Mouse (Mus musculus) CH12.LX (cell line): ENCODE results near the gene Srd5a1. TPM values are rescaled to one million over a fixed set of nuclear protein-coding genes. Genes with fewer than 3 reads are reported as not detected.

Source experiments
- DNase-seq: peaks from one replicate; pipeline ENCODE4 v3.0.0-alpha.2; 2013; ENCODE audit errors: extremely low read depth
- H3K27ac ChIP-seq: 2 replicates; pipeline ENCODE4 v1.5.1; 2012; ENCODE audit warnings: low read depth, mild to moderate bottlenecking, control low read depth, moderate library complexity; ENCODE audit not compliant: insufficient read depth
- H3K27me3 ChIP-seq: replicated peaks from 2 replicates; pipeline ENCODE3; 2012; ENCODE audit warnings: inconsistent platforms
- H3K36me3 ChIP-seq, 2 experiments: replicated peaks in 1 of 2; 2 replicates each; pipeline versions ENCODE3 to v1.6.1; 2012; ENCODE audit warnings: inconsistent platforms in 1 of 2, low read length in 1 of 2, mild to moderate bottlenecking in 1 of 2, mixed read lengths in 1 of 2, moderate library complexity in 1 of 2; ENCODE audit not compliant: control insufficient read depth in 1 of 2, insufficient read depth in 1 of 2
- H3K4me1 ChIP-seq, 2 experiments: 2 replicates each; pipeline ENCODE4 v1.6.1; 2012; ENCODE audit warnings: inconsistent platforms in 1 of 2, moderate library complexity in 1 of 2; ENCODE audit not compliant: insufficient read depth in 2 of 2, control insufficient read depth in 1 of 2
- H3K4me2 ChIP-seq: 2 replicates; pipeline ENCODE4 v1.6.1; 2012; ENCODE audit warnings: low read depth, mild to moderate bottlenecking, control low read depth; ENCODE audit not compliant: poor library complexity, insufficient read depth, severe bottlenecking
- H3K4me3 ChIP-seq, 3 experiments: fragments of 150-350 bp in 1 of 3; sonication (generic) in 1 of 3; replicated peaks in 1 of 3; 2 replicates each; pipeline versions ENCODE3 to v1.5.1; 2011 to 2012; ENCODE audit warnings: low read depth in 2 of 3, low read length in 2 of 3, mild to moderate bottlenecking in 2 of 3, moderate library complexity in 2 of 3, control low read depth in 1 of 3, improper control_type of control experiment in 1 of 3, inconsistent platforms in 1 of 3, mixed read lengths in 1 of 3; ENCODE audit not compliant: poor library complexity in 1 of 3
- H3K79me2 ChIP-seq: replicated peaks from 2 replicates; pipeline ENCODE4 v1.6.1; 2012; ENCODE audit warnings: mild to moderate bottlenecking, moderate library complexity; ENCODE audit not compliant: control insufficient read depth, poor library complexity, insufficient read depth, severe bottlenecking; ENCODE audit errors: extremely low read depth
- H3K9ac ChIP-seq: 2 replicates; pipeline ENCODE4 v1.6.1; 2012; ENCODE audit warnings: low read depth, mild to moderate bottlenecking, control low read depth, moderate library complexity; ENCODE audit not compliant: insufficient read depth
- H3K9me3 ChIP-seq: replicated peaks from 2 replicates; pipeline ENCODE3; 2012; ENCODE audit warnings: low read length, inconsistent platforms, mixed read lengths
- BHLHE40 ChIP-seq: IDR thresholded peaks from 2 replicates; pipeline ENCODE4 v1.6.1; 2011; ENCODE audit warnings: mild to moderate bottlenecking, low read depth, low read length, improper control_type of control experiment
- CHD1 ChIP-seq: IDR thresholded peaks from 2 replicates; pipeline ENCODE4 v1.6.1; 2012; ENCODE audit warnings: low read depth, low read length, improper control_type of control experiment, inconsistent platforms
- CTCF ChIP-seq, 2 experiments: IDR thresholded peaks in 1 of 2; conservative IDR thresholded peaks in 1 of 2; 2 replicates each; pipeline ENCODE4 v1.5.1; 2011 to 2012; ENCODE audit warnings: low read depth in 2 of 2, low read length in 2 of 2, improper control_type of control experiment in 1 of 2, inconsistent platforms in 1 of 2, mild to moderate bottlenecking in 1 of 2, moderate library complexity in 1 of 2
- E2F4 ChIP-seq: IDR thresholded peaks from 2 replicates; pipeline ENCODE4 v1.6.1; 2011; ENCODE audit warnings: low read depth, low read length, improper control_type of control experiment; ENCODE audit not compliant: insufficient replicate concordance
- ELF1 ChIP-seq: IDR thresholded peaks from 2 replicates; pipeline ENCODE4 v1.6.1; 2014; ENCODE audit warnings: low read depth, mild to moderate bottlenecking, inconsistent platforms, low read length, improper control_type of control experiment
- EP300 ChIP-seq: IDR thresholded peaks from 2 replicates; pipeline ENCODE4 v1.6.1; 2011; ENCODE audit warnings: low read length, improper control_type of control experiment
- ETS1 ChIP-seq: conservative IDR thresholded peaks from 2 replicates; pipeline ENCODE4 v1.6.1; 2012; ENCODE audit warnings: low read depth, mild to moderate bottlenecking, inconsistent platforms, low read length, improper control_type of control experiment, moderate library complexity
- KAT2A ChIP-seq: IDR thresholded peaks from 2 replicates; pipeline ENCODE4 v1.6.1; 2012; ENCODE audit warnings: low read length, improper control_type of control experiment, inconsistent platforms; ENCODE audit not compliant: insufficient replicate concordance
- MAFK ChIP-seq: IDR thresholded peaks from 2 replicates; pipeline ENCODE4 v1.6.1; 2011; ENCODE audit warnings: low read length, improper control_type of control experiment; ENCODE audit not compliant: insufficient replicate concordance
- MAZ ChIP-seq: IDR thresholded peaks from 2 replicates; pipeline ENCODE4 v1.6.1; 2012; ENCODE audit warnings: low read depth, mild to moderate bottlenecking, inconsistent platforms, low read length, improper control_type of control experiment, moderate library complexity
- MXI1 ChIP-seq: IDR thresholded peaks from 2 replicates; pipeline ENCODE4 v1.6.1; 2011; ENCODE audit warnings: mild to moderate bottlenecking, low read depth, low read length, improper control_type of control experiment
- MYC ChIP-seq: IDR thresholded peaks from 2 replicates; pipeline ENCODE4 v1.6.1; 2011; ENCODE audit warnings: low read depth, mild to moderate bottlenecking, improper control_type of control experiment, low read length
- NELFE ChIP-seq: IDR thresholded peaks from 2 replicates; pipeline ENCODE4 v1.6.1; 2011; ENCODE audit warnings: low read depth, low read length, improper control_type of control experiment
- RAD21 ChIP-seq: IDR thresholded peaks from 2 replicates; pipeline ENCODE4 v1.6.1; 2011; ENCODE audit warnings: low read depth, mild to moderate bottlenecking, low read length, improper control_type of control experiment, moderate library complexity
- SIN3A ChIP-seq: IDR thresholded peaks from 2 replicates; pipeline ENCODE4 v1.6.1; 2012; ENCODE audit warnings: low read length, improper control_type of control experiment, inconsistent platforms
- SMC3 ChIP-seq: IDR thresholded peaks from 2 replicates; pipeline ENCODE4 v1.6.1; 2011; ENCODE audit warnings: low read depth, low read length, improper control_type of control experiment
- USF1 ChIP-seq: IDR thresholded peaks from 2 replicates; pipeline ENCODE4 v1.6.1; 2014; ENCODE audit warnings: low read depth, mild to moderate bottlenecking, inconsistent platforms, low read length, improper control_type of control experiment
- ZC3H11A ChIP-seq: IDR thresholded peaks from 2 replicates; pipeline ENCODE4 v1.6.1; 2012; ENCODE audit warnings: low read depth, mild to moderate bottlenecking, inconsistent platforms, low read length, improper control_type of control experiment
- ZKSCAN1 ChIP-seq: IDR thresholded peaks from 2 replicates; pipeline ENCODE4 v1.6.1; 2012; ENCODE audit warnings: low read depth, inconsistent platforms, low read length, improper control_type of control experiment, borderline replicate concordance
- ZNF384 ChIP-seq: IDR thresholded peaks from 2 replicates; pipeline ENCODE4 v1.6.1; 2012; ENCODE audit warnings: low read depth, low read length, improper control_type of control experiment, inconsistent platforms
- dilution Hi-C: fragments of 300-500 bp; cut with MboI; formaldehyde crosslinking; loops from 2 replicates; pipeline ENCODE4 v1.14.3; 2020; ENCODE audit warnings: low sequenced_read_pairs; ENCODE audit not compliant: extremely low pct_unique_long_range_greater_than_20kb, extremely low pct_ligation_motif_present
- in situ Hi-C: fragments of 300-500 bp; cut with MboI; formaldehyde crosslinking; loops from 3 replicates; pipeline ENCODE4 v1.14.3; 2019; ENCODE audit warnings: low sequenced_read_pairs, low pct_ligation_motif_present, low pct_unique_long_range_greater_than_20kb, mixed read lengths
- polyA plus RNA-seq: library from polyadenylated mRNA; unstranded; fragments of >175 nt; gene quantifications from 2 replicates; pipeline ENCODE4 v1.2.1, GENCODE M21; 2012; ENCODE audit warnings: low read depth; ENCODE audit not compliant: insufficient read length
- total RNA-seq, 2 experiments: library from RNA; depleted of rRNA; stranded (reverse); fragments of 300-350 nt in 1 of 2; fragments of >200 nt in 1 of 2; gene quantifications; 2 replicates each; pipeline ENCODE4 v1.2.3; 2012 to 2014

Srd5a1 gene
- total and polyA plus RNA-seq, 3 experiments, result 1.2 to 2.4 (median 2.3) TPM

GRCm38 (mm10) chr13:69550831-69551230 lies 60.4 kb downstream of the Srd5a1 start:
- H3K79me2 ChIP-seq, result no peaks in the 10 kb centered on the region
- H3K36me3 ChIP-seq, result no peaks in the 10 kb centered on the region
- H3K27ac ChIP-seq, result no peak overlapping the region
- H3K4me2 ChIP-seq, result no peak overlapping the region
- DNase-seq, result no peak
- H3K9ac ChIP-seq, result no peak overlapping the region
- H3K4me1 ChIP-seq, result no peaks in the 10 kb centered on the region; a peak in 1 of 4 replicates
- no peaks in the 10 kb centered on the region for H3K9me3 ChIP-seq
- TF ChIP-seq MYC (no peak), BHLHE40 (no peak), ELF1 (no peak), MAFK (no peak), CTCF (conservative IDR thresholded peaks at IDR 0.05 in 1 of 2, IDR thresholded peaks at IDR 0.05 in 1 of 2; ENCODE audit: low read depth in 2 of 2, low read length in 2 of 2) (no peak), CHD1 (no peak), ZNF384 (no peak)
- dilution Hi-C loops (no loop called here), in situ Hi-C loops (loop anchor here (5.0 kb wide), 1 partner anchor 106 kb away; no protein-coding TSS in a partner anchor)
- H3K27me3 ChIP-seq, result no peaks in the 10 kb centered on the region
- H3K4me3 ChIP-seq, result no peak overlapping the region

- Histone ChIP-seq H3K4me2 (no peak overlapping the region), H3K4me3 (no peak overlapping the region), H3K9me3 (no peaks in the 10 kb centered on the region), H3K79me2 (no peaks in the 10 kb centered on the region), H3K27me3 (no peaks in the 10 kb centered on the region), H3K36me3 (no peaks in the 10 kb centered on the region)
- dilution Hi-C loops, result no loop called here
- in situ Hi-C loops, result loop anchor here (5.0 to 10.0 kb wide), 3 partner anchors 38 to 107 kb away; partner anchors contain the start of gene Srd5a1
- TF ChIP-seq RAD21, result peak; percentile 59
- TF ChIP-seq ZKSCAN1, result no peak
- TF ChIP-seq SMC3, result peak; percentile 14; the same call in 1 of the 2 replicates
- TF ChIP-seq CTCF (conservative IDR thresholded peaks at IDR 0.05 in 1 of 2, IDR thresholded peaks at IDR 0.05 in 1 of 2; ENCODE audit: low read depth in 2 of 2, low read length in 2 of 2), result peak in 1 of 2 experiments; percentile 54; a peak in 2 of 4 replicates
- TF ChIP-seq, all 38 proteins: peak for 3
- no peak for DNase-seq
- H3K9ac ChIP-seq, result no peak overlapping the region
- H3K27ac ChIP-seq, result no peak overlapping the region
- no peaks in the 10 kb centered on the region for H3K4me1 ChIP-seq
These were observed 61.3 kb downstream of the Srd5a1 start for GRCm38 (mm10) chr13:69549980-69550379.

GRCm38 (mm10) chr13:69547488-69548180 lies 63.6 kb downstream of the Srd5a1 start:
- DNase-seq, result no peak
- dilution Hi-C loops (no loop called here), in situ Hi-C loops (loop anchor here (5.0 to 10.0 kb wide), 2 partner anchors 35 to 67 kb away; partner anchors contain the start of gene Srd5a1)
- H3K36me3 ChIP-seq, result no peaks in the 10 kb centered on the region
- no peak overlapping the region for H3K27ac ChIP-seq
- TF ChIP-seq CTCF (conservative IDR thresholded peaks at IDR 0.05 in 1 of 2, IDR thresholded peaks at IDR 0.05 in 1 of 2; ENCODE audit: low read depth in 2 of 2, low read length in 2 of 2), result no peak
- TF ChIP-seq NELFE, result no peak
- TF ChIP-seq KAT2A, result no peak
- no peak for TF ChIP-seq ETS1
- TF ChIP-seq SIN3A, result no peak
- no peak for TF ChIP-seq EP300
- no peak for TF ChIP-seq USF1
- TF ChIP-seq MAZ, result no peak
- TF ChIP-seq ZC3H11A, result no peak
- no peak for TF ChIP-seq E2F4
- TF ChIP-seq MXI1, result no peak
- H3K4me1 ChIP-seq, result no peaks in the 10 kb centered on the region
- H3K9me3 ChIP-seq, result no peaks in the 10 kb centered on the region
- no peaks in the 10 kb centered on the region for H3K27me3 ChIP-seq
- no peak overlapping the region for H3K4me2 ChIP-seq
- no peak overlapping the region for H3K4me3 ChIP-seq
- H3K9ac ChIP-seq, result no peak overlapping the region
- no peaks in the 10 kb centered on the region for H3K79me2 ChIP-seq
